Mouse (Mus musculus) MEL (cell line): ENCODE measurements at regions not wholly inside any gene's neighbourhood (a gene's known extent, or its start where the extent isn't known, plus 50 kb on each side); places are given as distances from the start of the nearest gene placed in this dataset.

Experiments used
- DNase-seq: peaks from one replicate; pipeline ENCODE4 v3.0.0; 2011; ENCODE audit warnings: low read depth, low spot score
- H3K27ac ChIP-seq: 2 replicates; pipeline ENCODE4 v1.5.1; 2012; ENCODE audit warnings: low read depth, mild to moderate bottlenecking, control low read depth, low read length, moderate library complexity; ENCODE audit not compliant: control insufficient read depth
- H3K27me3 ChIP-seq, 2 experiments: fragments of 150-350 bp in 1 of 2; sonication (generic) in 1 of 2; 2 replicates each; pipeline ENCODE4 v1.6.1; 2012; ENCODE audit warnings: low read length in 2 of 2, mild to moderate bottlenecking in 2 of 2, improper control_type of control experiment in 1 of 2, moderate library complexity in 1 of 2; ENCODE audit not compliant: insufficient read depth in 2 of 2, control insufficient read depth in 1 of 2
- H3K36me3 ChIP-seq, 2 experiments: 2 replicates each; pipeline ENCODE4 v1.6.1; 2012 to 2014; ENCODE audit warnings: low read length in 2 of 2, improper control_type of control experiment in 1 of 2, inconsistent platforms in 1 of 2, mild to moderate bottlenecking in 1 of 2; ENCODE audit not compliant: insufficient read depth in 2 of 2, control insufficient read depth in 1 of 2
- H3K4me1 ChIP-seq, 2 experiments: fragments of 150-350 bp in 1 of 2; sonication (generic) in 1 of 2; 2 replicates each; pipeline ENCODE4 v1.6.1; 2012; ENCODE audit warnings: low read length in 2 of 2, improper control_type of control experiment in 1 of 2, mild to moderate bottlenecking in 1 of 2; ENCODE audit not compliant: insufficient read depth in 2 of 2, control insufficient read depth in 1 of 2
- H3K4me3 ChIP-seq, 2 experiments: fragments of 150-350 bp in 1 of 2; sonication (generic) in 1 of 2; 2 replicates each; pipeline ENCODE4 v1.5.1; 2012; ENCODE audit warnings: low read depth in 2 of 2, low read length in 2 of 2, mild to moderate bottlenecking in 2 of 2, moderate library complexity in 2 of 2, control low read depth in 1 of 2, improper control_type of control experiment in 1 of 2; ENCODE audit not compliant: control insufficient read depth in 1 of 2, insufficient read depth in 1 of 2
- H3K79me2 ChIP-seq: 2 replicates; pipeline ENCODE4 v1.6.1; 2012; ENCODE audit warnings: mild to moderate bottlenecking, low read length, moderate library complexity; ENCODE audit not compliant: control insufficient read depth, poor library complexity, insufficient read depth
- H3K9ac ChIP-seq: 2 replicates; pipeline ENCODE4 v1.6.1; 2012; ENCODE audit warnings: low read depth, mild to moderate bottlenecking, control low read depth, low read length, moderate library complexity; ENCODE audit not compliant: control insufficient read depth, poor library complexity, severe bottlenecking
- H3K9me3 ChIP-seq: fragments of 150-350 bp; sonication (generic); replicated peaks from 2 replicates; pipeline ENCODE4 v1.6.1; 2012; ENCODE audit warnings: mild to moderate bottlenecking, low read length, improper control_type of control experiment, moderate library complexity; ENCODE audit not compliant: insufficient read depth
- BHLHE40 ChIP-seq: IDR thresholded peaks from 2 replicates; pipeline ENCODE4 v1.6.1; 2012; ENCODE audit warnings: low read depth, mild to moderate bottlenecking, inconsistent platforms, low read length, improper control_type of control experiment, borderline replicate concordance
- CHD1 ChIP-seq: IDR thresholded peaks from 2 replicates; pipeline ENCODE4 v1.6.1; 2012; ENCODE audit warnings: low read depth, mild to moderate bottlenecking, inconsistent platforms, low read length, improper control_type of control experiment
- CTCF ChIP-seq, 3 experiments: IDR thresholded peaks in 2 of 3; conservative IDR thresholded peaks in 1 of 3; 2 replicates each; pipeline ENCODE4 v1.5.1; 2011 to 2012; ENCODE audit warnings: low read length in 3 of 3, low read depth in 2 of 3, mild to moderate bottlenecking in 2 of 3, improper control_type of control experiment in 1 of 3, inconsistent platforms in 1 of 3, mixed read lengths in 1 of 3, moderate library complexity in 1 of 3; ENCODE audit not compliant: control insufficient read depth in 1 of 3, insufficient read depth in 1 of 3, poor library complexity in 1 of 3, severe bottlenecking in 1 of 3
- E2F4 ChIP-seq: IDR thresholded peaks from 2 replicates; pipeline ENCODE4 v1.6.1; 2011; ENCODE audit warnings: low read depth, low read length, improper control_type of control experiment, borderline replicate concordance
- ELF1 ChIP-seq: IDR thresholded peaks from 2 replicates; pipeline ENCODE4 v1.6.1; 2014; ENCODE audit warnings: low read depth, mild to moderate bottlenecking, inconsistent platforms, low read length, improper control_type of control experiment, moderate library complexity
- ETS1 ChIP-seq: IDR thresholded peaks from 2 replicates; pipeline ENCODE4 v1.6.1; 2012; ENCODE audit warnings: low read depth, mild to moderate bottlenecking, inconsistent platforms, low read length, improper control_type of control experiment, moderate library complexity
- GATA1 ChIP-seq: IDR thresholded peaks from 2 replicates; pipeline ENCODE4 v1.6.1; 2011; ENCODE audit warnings: low read depth, low read length, improper control_type of control experiment
- HCFC1 ChIP-seq: IDR thresholded peaks from 2 replicates; pipeline ENCODE4 v1.6.1; 2012; ENCODE audit warnings: low read depth, mild to moderate bottlenecking, inconsistent platforms, low read length, improper control_type of control experiment, moderate library complexity
- JUND ChIP-seq: IDR thresholded peaks from 2 replicates; pipeline ENCODE4 v1.6.1; 2011; ENCODE audit warnings: low read depth, mild to moderate bottlenecking, improper control_type of control experiment, low read length
- KAT2A ChIP-seq: conservative IDR thresholded peaks from 2 replicates; pipeline ENCODE4 v1.6.1; 2012; ENCODE audit warnings: low read depth, low read length, improper control_type of control experiment, inconsistent platforms
- MAX ChIP-seq: IDR thresholded peaks from 2 replicates; pipeline ENCODE4 v1.6.1; 2011; ENCODE audit warnings: low read length, improper control_type of control experiment
- MXI1 ChIP-seq: IDR thresholded peaks from 2 replicates; pipeline ENCODE4 v1.6.1; 2011; ENCODE audit warnings: mild to moderate bottlenecking, low read depth, low read length, improper control_type of control experiment
- MYB ChIP-seq: IDR thresholded peaks from 2 replicates; pipeline ENCODE4 v1.6.1; 2011; ENCODE audit warnings: mild to moderate bottlenecking, low read depth, low read length, improper control_type of control experiment
- MYC ChIP-seq: IDR thresholded peaks from 2 replicates; pipeline ENCODE4 v1.6.1; 2011; ENCODE audit warnings: low read depth, mild to moderate bottlenecking, low read length, improper control_type of control experiment, moderate library complexity
- NRF1 ChIP-seq: IDR thresholded peaks from 2 replicates; pipeline ENCODE4 v1.6.1; 2014; ENCODE audit warnings: low read depth, mild to moderate bottlenecking, inconsistent platforms, low read length, improper control_type of control experiment, moderate library complexity; ENCODE audit not compliant: poor library complexity, insufficient read depth, severe bottlenecking
- POLR2A ChIP-seq, 2 experiments: IDR thresholded peaks; 2 replicates each; pipeline ENCODE4 v1.6.1; 2011 to 2012; ENCODE audit warnings: low read length in 2 of 2, mild to moderate bottlenecking in 2 of 2, control low read depth in 1 of 2, improper control_type of control experiment in 1 of 2, low read depth in 1 of 2, moderate library complexity in 1 of 2; ENCODE audit not compliant: control insufficient read depth in 1 of 2, insufficient read depth in 1 of 2, poor library complexity in 1 of 2
- RAD21 ChIP-seq: IDR thresholded peaks from 2 replicates; pipeline ENCODE4 v1.6.1; 2011; ENCODE audit warnings: mild to moderate bottlenecking, low read depth, low read length, improper control_type of control experiment
- SMC3 ChIP-seq: IDR thresholded peaks from 2 replicates; pipeline ENCODE4 v1.6.1; 2011; ENCODE audit warnings: low read depth, low read length, improper control_type of control experiment
- TAL1 ChIP-seq: IDR thresholded peaks from 2 replicates; pipeline ENCODE4 v1.6.1; 2012; ENCODE audit warnings: mild to moderate bottlenecking, inconsistent platforms, low read length, moderate library complexity, mixed read lengths
- TBP ChIP-seq: IDR thresholded peaks from 2 replicates; pipeline ENCODE4 v1.8.0; 2011; ENCODE audit warnings: low read depth, low read length, improper control_type of control experiment
- TCF12 ChIP-seq: IDR thresholded peaks from 2 replicates; pipeline ENCODE4 v1.6.1; 2014; ENCODE audit warnings: low read depth, mild to moderate bottlenecking, inconsistent platforms, low read length, improper control_type of control experiment, moderate library complexity
- USF1 ChIP-seq: IDR thresholded peaks from 2 replicates; pipeline ENCODE4 v1.6.1; 2014; ENCODE audit warnings: low read depth, mild to moderate bottlenecking, inconsistent platforms, low read length, improper control_type of control experiment, moderate library complexity
- USF2 ChIP-seq, 2 experiments: IDR thresholded peaks; 2 replicates each; pipeline ENCODE4 v1.6.1; 2011 to 2012; ENCODE audit warnings: improper control_type of control experiment in 2 of 2, low read length in 2 of 2, borderline replicate concordance in 1 of 2, inconsistent platforms in 1 of 2, low read depth in 1 of 2, mild to moderate bottlenecking in 1 of 2; ENCODE audit not compliant: insufficient read depth in 1 of 2
- ZKSCAN1 ChIP-seq: IDR thresholded peaks from 2 replicates; pipeline ENCODE4 v1.6.1; 2012; ENCODE audit warnings: low read depth, mild to moderate bottlenecking, inconsistent platforms, low read length, improper control_type of control experiment, moderate library complexity
- ZNF384 ChIP-seq: IDR thresholded peaks from 2 replicates; pipeline ENCODE4 v1.6.1; 2012; ENCODE audit warnings: low read depth, mild to moderate bottlenecking, inconsistent platforms, low read length, improper control_type of control experiment

DNA sequence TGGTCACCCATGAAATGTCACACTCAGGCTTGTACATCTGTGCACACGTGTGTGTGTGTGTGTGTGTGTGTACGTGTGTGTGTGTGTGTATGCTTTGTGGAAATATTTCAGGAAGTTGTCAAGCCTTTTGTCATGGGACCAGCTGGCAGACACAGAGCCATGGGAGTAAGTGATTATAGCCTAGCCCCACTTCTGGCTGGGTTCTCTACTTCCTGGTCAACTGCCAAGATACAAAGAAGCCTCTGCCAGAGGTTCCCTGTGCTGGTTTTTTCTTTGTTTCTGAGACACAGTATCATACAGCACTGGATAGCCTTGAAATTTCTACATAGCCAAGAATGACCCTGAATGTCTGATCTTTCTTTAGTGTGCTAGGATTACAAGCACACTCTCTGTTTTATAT lies 220.2 kb downstream of the Lrrn1 start:
- Histone ChIP-seq H3K27me3 (no peaks in the 10 kb centered on the region), H3K4me1 (no peaks in the 10 kb centered on the region), H3K79me2 (no peaks in the 10 kb centered on the region), H3K9me3 (no peaks in the 10 kb centered on the region), H3K27ac (no peak overlapping the region), H3K36me3 (no peaks in the 10 kb centered on the region), H3K9ac (no peak overlapping the region), H3K4me3 (no peak overlapping the region)
- TF ChIP-seq RAD21 (no peak), CTCF (IDR thresholded peaks at IDR 0.05 in 2 of 3, conservative IDR thresholded peaks at IDR 0.05 in 1 of 3; ENCODE audit: control insufficient read depth in 1 of 3, insufficient read depth in 1 of 3, low read depth in 2 of 3, low read length in 3 of 3, poor library complexity in 1 of 3, severe bottlenecking in 1 of 3) (no peak), NRF1 (no peak), ZNF384 (no peak), POLR2A (IDR thresholded peaks at IDR 0.05; ENCODE audit: control insufficient read depth in 1 of 2, insufficient read depth in 1 of 2, low read depth in 1 of 2, low read length in 2 of 2, poor library complexity in 1 of 2) (no peak), USF2 (IDR thresholded peaks at IDR 0.05; ENCODE audit: borderline replicate concordance in 1 of 2, insufficient read depth in 1 of 2, low read depth in 1 of 2, low read length in 2 of 2) (no peak), ELF1 (no peak), USF1 (no peak), HCFC1 (no peak), CHD1 (no peak), MXI1 (no peak), TCF12 (no peak), BHLHE40 (no peak), TBP (no peak), MYB (no peak)
- no peak for DNase-seq

DNA sequence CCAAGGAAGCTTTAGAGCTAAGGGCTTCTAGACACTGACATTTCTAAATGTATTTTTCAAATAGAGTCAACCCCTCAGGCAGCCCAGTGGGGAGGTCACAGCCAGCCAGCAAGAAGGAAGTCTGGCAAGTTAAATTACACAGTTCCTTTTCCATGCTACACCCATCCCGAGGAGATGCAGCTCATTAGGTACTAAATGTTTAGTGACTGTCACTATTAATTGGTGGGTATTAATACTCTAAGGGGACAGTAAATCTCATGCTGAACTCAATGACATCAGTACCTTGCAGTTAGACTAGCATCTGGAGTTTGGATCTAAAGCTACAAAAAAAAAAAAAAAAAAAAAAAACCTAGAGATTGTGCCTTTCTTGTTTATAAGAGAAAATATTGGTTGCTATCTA lies 222.6 kb downstream of the Lrrn1 start:
- Histone ChIP-seq H3K9ac (no peak overlapping the region), H3K4me3 (no peak overlapping the region), H3K27me3 (no peaks in the 10 kb centered on the region), H3K4me1 (no peaks in the 10 kb centered on the region), H3K27ac (no peak overlapping the region), H3K79me2 (no peaks in the 10 kb centered on the region), H3K36me3 (no peaks in the 10 kb centered on the region), H3K9me3 (no peaks in the 10 kb centered on the region)
- no peak for TF ChIP-seq NRF1
- no peak for TF ChIP-seq MYB
- TF ChIP-seq GATA1, result no peak
- no peak for TF ChIP-seq TBP
- no peak for TF ChIP-seq ZKSCAN1
- no peak for TF ChIP-seq KAT2A
- TF ChIP-seq BHLHE40, result no peak
- no peak for TF ChIP-seq ZNF384
- TF ChIP-seq MXI1, result no peak
- TF ChIP-seq ETS1, result no peak
- no peak for TF ChIP-seq USF2 (IDR thresholded peaks at IDR 0.05; ENCODE audit: borderline replicate concordance in 1 of 2, insufficient read depth in 1 of 2, low read depth in 1 of 2, low read length in 2 of 2)
- TF ChIP-seq TAL1, result no peak
- TF ChIP-seq SMC3, result no peak
- no peak for TF ChIP-seq E2F4
- TF ChIP-seq USF1, result no peak
- TF ChIP-seq TCF12, result no peak
- TF ChIP-seq JUND, result no peak
- no peak for TF ChIP-seq MAX
- no peak for TF ChIP-seq MYC
- no peak for DNase-seq
